ENCODE assay signal across 24 mouse cellular contexts in the genomic region with DNA sequence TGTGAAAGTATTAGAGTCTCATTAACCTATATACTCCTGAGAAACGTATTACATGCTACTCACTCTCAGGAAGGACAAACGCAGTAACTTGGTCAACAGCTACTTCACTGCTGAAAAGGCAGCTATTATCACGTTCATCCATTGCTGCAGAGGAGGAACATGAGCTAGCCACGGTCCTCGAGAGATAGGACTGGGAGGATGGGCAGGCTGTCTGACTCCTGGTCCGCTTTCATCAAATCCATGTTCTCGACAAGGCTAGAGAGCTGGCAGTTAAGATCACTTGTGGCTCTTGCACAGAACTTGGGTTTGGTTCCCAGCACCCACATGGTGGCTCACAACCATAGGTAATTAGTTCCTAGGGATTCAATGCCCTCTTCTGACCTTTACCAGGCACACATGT. TPM values are rescaled to one million over a fixed set of nuclear protein-coding genes. Genes with fewer than 3 reads are reported as not detected.
"Had no signal": no experiment of that assay in that cellular context is flagged by ENCODE, and none has a peak within 500 bp of the region (broad histone marks: within the 10 kb centered on the region; RNA-seq: fewer than 3 reads in every experiment).

No protein-coding gene starts in this region.

- H3K4me1 ChIP-seq: stomach, embryonic 15.5 days had no signal

- DNase-seq: kidney, adult 18-20 months; kidney, adult 9 months; kidney, postnatal 14 days; layer of hippocampus, adult 9-11 months; lung, adult 18-20 months; lung, postnatal 10 days; lung, postnatal 36 days; retina, postnatal 1 day; right cerebral cortex, postnatal 25 days had no signal

- H3K4me3 ChIP-seq: layer of hippocampus, adult 2 months; lung, embryonic 15.5 days; midbrain, embryonic 10.5 days; midbrain, embryonic 13.5 days; myocyte; neural tube, embryonic 13.5 days; stomach, embryonic 15.5 days had no signal

- H3K9ac ChIP-seq: lung, embryonic 15.5 days; midbrain, embryonic 13.5 days; neural tube, embryonic 13.5 days; stomach, embryonic 15.5 days had no signal

- H3K4me2 ChIP-seq: lung, embryonic 15.5 days; midbrain, embryonic 13.5 days; neural tube, embryonic 13.5 days; stomach, embryonic 15.5 days had no signal

- H3K27ac ChIP-seq: hindbrain, postnatal 0 days; layer of hippocampus, adult 2 months; lung, embryonic 15.5 days; midbrain, embryonic 10.5 days; midbrain, embryonic 13.5 days; neural tube, embryonic 13.5 days; stomach, embryonic 15.5 days had no signal

- ATAC-seq: hindbrain, postnatal 0 days; inflammation-experienced regulatory T-cells, adult 6 months; intestine, embryonic 16.5 days; midbrain, embryonic 13.5 days; midbrain, embryonic 16.5 days had no signal

- H3K36me3 ChIP-seq: lung, embryonic 15.5 days; midbrain, embryonic 13.5 days; stomach, embryonic 15.5 days had no signal

- H3K27me3 ChIP-seq: lung, embryonic 15.5 days; midbrain, embryonic 13.5 days; neural tube, embryonic 13.5 days; stomach, embryonic 15.5 days had no signal

- H3K9me3 ChIP-seq: lung, embryonic 15.5 days; midbrain, embryonic 13.5 days; neural tube, embryonic 13.5 days; stomach, embryonic 15.5 days had no signal

RNA-seq across cellular contexts. Expression of a gene that starts 52.6 kb away (rescaled TPM):
- total RNA-seq: hindbrain, postnatal 0 days; layer of hippocampus, adult 2 months; layer of hippocampus, postnatal 25 days; left cerebral cortex, adult 18-20 months; left cerebral cortex, postnatal 25 days had no signal
- polyA plus RNA-seq: hindbrain, postnatal 0 days; inflammation-experienced regulatory T-cells, adult 6 months; intestine, embryonic 16.5 days; limb, embryonic 11.5 days; midbrain, embryonic 10.5 days; midbrain, embryonic 13.5 days; midbrain, embryonic 16.5 days had no signal
